Mouse (Mus musculus) fibroblast of lung, adult 2 months (primary cell): ENCODE results near the gene Emsy.

Experiments
- DNase-seq: peaks from one replicate; pipeline ENCODE4 v3.0.0-alpha.2; 2011; ENCODE audit warnings: low read depth

The Emsy gene

GRCm38 (mm10) chr7:98542731-98543142, 113.8 kb downstream of the Emsy start:
- DNase-seq: peak; percentile 52

GRCm38 (mm10) chr7:98542267-98542666, 114.3 kb downstream of the Emsy start:
- DNase-seq: no peak

GRCm38 (mm10) chr7:98541564-98541963, 115.0 kb downstream of the Emsy start:
- DNase-seq: no peak

GRCm38 (mm10) chr7:98540879-98541278, 115.7 kb downstream of the Emsy start:
- DNase-seq: peak; percentile 97

- DNase-seq: no peak
Measured at GRCm38 (mm10) chr7:98537967-98538573, 118.5 kb downstream of the Emsy start.

GRCm38 (mm10) chr7:98537210-98537966, 119.2 kb downstream of the Emsy start:
- no peak for DNase-seq
